Mouse (Mus musculus) embryonic facial prominence, embryonic 12.5 days (tissue): ENCODE data around the gene Zfp462. TPM values are rescaled to one million over a fixed set of nuclear protein-coding genes. Genes with fewer than 3 reads are reported as not detected.

Experiments used
- ATAC-seq: fragments of 200-750 bp; cut with Nextera tagmentation; 2 replicates; pipeline ENCODE4 v1.8.0; 2017; ENCODE audit not compliant: insufficient number of reproducible peaks, insufficient read depth, low FRiP score, low TSS enrichment
- H3K27ac ChIP-seq: fragments of 300-500 bp; sonication (generic); 2 replicates; pipeline ENCODE4 v1.5.1; 2016; ENCODE audit warnings: mild to moderate bottlenecking
- H3K27me3 ChIP-seq: fragments of 300-500 bp; sonication (generic); 2 replicates; pipeline ENCODE4 v1.6.1; 2016; ENCODE audit warnings: mild to moderate bottlenecking, moderate library complexity
- H3K36me3 ChIP-seq: fragments of 300-500 bp; sonication (generic); 2 replicates; pipeline ENCODE4 v1.6.1; 2016; ENCODE audit warnings: mild to moderate bottlenecking
- H3K4me1 ChIP-seq: fragments of 300-500 bp; sonication (generic); 2 replicates; pipeline ENCODE4 v1.6.1; 2016
- H3K4me2 ChIP-seq: fragments of 300-500 bp; sonication (generic); replicated peaks from 2 replicates; pipeline ENCODE4 v1.6.1; 2016; ENCODE audit warnings: mild to moderate bottlenecking, moderate library complexity
- H3K4me3 ChIP-seq: fragments of 300-500 bp; sonication (generic); 2 replicates; pipeline ENCODE4 v1.5.1; 2016; ENCODE audit warnings: mild to moderate bottlenecking
- H3K9ac ChIP-seq: fragments of 300-500 bp; sonication (generic); 2 replicates; pipeline ENCODE4 v1.6.1; 2016; ENCODE audit warnings: mild to moderate bottlenecking, moderate library complexity
- H3K9me3 ChIP-seq: fragments of 300-500 bp; sonication (generic); 2 replicates; pipeline ENCODE4 v1.6.1; 2016; ENCODE audit warnings: mild to moderate bottlenecking, moderate library complexity
- WGBS: fragments of 180-500 bp; shearing (Covaris S2); methylation state at CpG from one replicate; pipeline ENCODE4 v1.1.7; 2016; 5-methylcytosine and 5-hydroxymethylcytosine counted together
- polyA plus RNA-seq: library from polyadenylated mRNA; unstranded; fragments of >200 nt; fragmentation: Nextera tagmentation; extraction: Ambion mirVana; gene quantifications from 2 replicates; pipeline ENCODE4 v1.2.1, GENCODE M21; 2016

Gene Zfp462
- polyA plus RNA-seq, 1 experiment from 2014 or later = 12.2 TPM

DNA sequence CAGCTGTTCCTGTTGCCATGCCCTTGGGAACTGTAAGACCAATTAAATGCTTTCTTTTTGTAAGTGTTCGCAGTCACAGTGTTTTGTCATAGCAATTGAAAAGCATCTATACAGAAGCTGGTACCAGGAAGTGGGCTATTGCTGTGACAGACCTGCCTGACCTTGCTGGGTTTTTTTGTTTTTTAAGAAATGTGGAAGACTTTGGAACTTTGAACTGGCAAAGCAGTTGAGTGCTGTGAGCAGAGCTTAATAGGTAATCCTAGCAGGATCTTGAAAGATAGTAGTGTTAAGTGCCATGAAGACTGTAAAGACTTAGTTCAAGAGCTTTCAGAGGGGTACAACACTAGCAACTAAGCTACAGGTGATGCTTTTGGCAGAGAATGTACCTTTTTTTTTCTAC is 7.7 kb upstream of the Zfp462 start:
- no peak overlapping the region for H3K9ac ChIP-seq
- no peaks in the 10 kb centered on the region for H3K36me3 ChIP-seq
- no peak overlapping the region for H3K4me3 ChIP-seq
- H3K27me3 ChIP-seq = no peaks in the 10 kb centered on the region
- H3K4me2 ChIP-seq = no peak overlapping the region
- H3K9me3 ChIP-seq = no peaks in the 10 kb centered on the region
- no peak for ATAC-seq
- no peaks in the 10 kb centered on the region for H3K4me1 ChIP-seq
- no peak overlapping the region for H3K27ac ChIP-seq
- 78% methylated on average over 1 of the region's 1 CpGs for WGBS

DNA sequence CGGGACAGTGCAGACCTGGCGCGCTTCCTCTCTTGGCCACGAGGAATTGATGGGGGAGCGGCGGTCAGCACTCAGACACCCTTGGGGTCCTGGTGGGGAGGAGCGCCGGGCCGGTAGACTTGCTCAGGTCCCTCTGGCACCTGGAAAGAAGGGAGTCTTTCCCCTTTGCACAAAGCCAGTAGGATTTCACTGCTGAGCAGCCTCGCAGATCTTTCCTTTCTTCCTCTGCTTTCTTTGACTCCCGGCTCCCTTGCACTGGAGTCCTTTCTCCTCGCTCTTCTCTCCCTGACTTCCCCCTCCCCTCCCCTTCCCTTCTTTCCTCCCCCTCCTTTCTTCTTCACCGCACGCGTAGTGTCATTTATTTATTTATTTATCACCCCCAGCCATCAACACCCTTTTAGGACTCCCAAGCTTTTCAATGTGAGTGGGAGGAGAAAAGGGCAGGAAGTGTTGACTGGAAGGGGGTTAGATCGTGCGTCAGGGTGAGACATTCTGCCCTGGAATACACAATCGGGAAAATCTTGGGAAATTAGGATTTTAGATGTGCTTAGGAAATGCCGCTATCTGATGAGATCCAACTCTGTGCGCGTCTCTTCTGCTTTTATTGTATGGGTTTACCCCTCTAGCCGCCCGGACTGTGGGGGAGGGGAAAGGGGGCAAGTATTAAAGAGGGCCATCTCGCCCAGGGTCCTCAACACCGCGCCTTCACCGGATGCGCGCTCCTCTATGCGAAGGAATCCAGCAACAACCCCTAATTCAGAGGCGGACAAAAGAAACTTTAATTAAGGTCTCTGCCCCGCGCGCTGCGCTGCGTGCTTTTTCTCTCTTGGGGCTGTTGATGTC is 976 bp downstream of the Zfp462 start:
- peak overlapping the region; percentile 71 for H3K4me2 ChIP-seq
- no peaks in the 10 kb centered on the region for H3K27me3 ChIP-seq
- H3K9ac ChIP-seq = peak overlapping the region; percentile 95
- H3K27ac ChIP-seq = peak overlapping the region; percentile 98
- WGBS = under 1% methylated on average over 36 of the region's 36 CpGs
- no peaks in the 10 kb centered on the region for H3K9me3 ChIP-seq
- H3K4me3 ChIP-seq = peak overlapping the region; percentile 80
- no peaks in the 10 kb centered on the region for H3K36me3 ChIP-seq
- peaks cover 7% of the 10 kb centered on the region for H3K4me1 ChIP-seq
- ATAC-seq = no peak

DNA sequence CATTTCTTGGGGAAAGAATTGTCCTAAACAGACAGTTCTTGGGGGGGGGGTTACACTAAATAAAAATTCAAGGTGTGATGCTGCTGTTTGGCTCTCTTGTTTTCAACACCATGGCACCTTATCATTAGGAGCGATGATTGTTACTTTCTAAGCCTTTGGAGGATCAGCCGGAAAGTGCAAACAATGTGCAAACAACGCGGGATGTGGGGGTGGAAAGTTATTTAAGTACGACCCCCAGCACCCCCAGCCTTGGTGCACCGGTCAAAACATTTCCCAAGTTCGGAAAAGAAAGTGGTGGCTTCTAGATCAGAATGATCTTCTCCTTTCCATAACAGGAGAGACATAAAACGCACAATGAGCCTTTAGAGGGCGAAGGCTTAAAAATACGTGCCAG is 1.8 kb downstream of the Zfp462 start:
- Histone ChIP-seq H3K36me3 (no peaks in the 10 kb centered on the region), H3K4me3 (peak overlapping the region; percentile 80), H3K9ac (peak overlapping the region; percentile 95), H3K4me1 (peaks cover 13% of the 10 kb centered on the region), H3K9me3 (no peaks in the 10 kb centered on the region), H3K27me3 (no peaks in the 10 kb centered on the region), H3K4me2 (peak overlapping the region; percentile 71), H3K27ac (peak overlapping the region; percentile 98)
- WGBS = 0% methylated on average over 10 of the region's 10 CpGs
- ATAC-seq = no peak

DNA sequence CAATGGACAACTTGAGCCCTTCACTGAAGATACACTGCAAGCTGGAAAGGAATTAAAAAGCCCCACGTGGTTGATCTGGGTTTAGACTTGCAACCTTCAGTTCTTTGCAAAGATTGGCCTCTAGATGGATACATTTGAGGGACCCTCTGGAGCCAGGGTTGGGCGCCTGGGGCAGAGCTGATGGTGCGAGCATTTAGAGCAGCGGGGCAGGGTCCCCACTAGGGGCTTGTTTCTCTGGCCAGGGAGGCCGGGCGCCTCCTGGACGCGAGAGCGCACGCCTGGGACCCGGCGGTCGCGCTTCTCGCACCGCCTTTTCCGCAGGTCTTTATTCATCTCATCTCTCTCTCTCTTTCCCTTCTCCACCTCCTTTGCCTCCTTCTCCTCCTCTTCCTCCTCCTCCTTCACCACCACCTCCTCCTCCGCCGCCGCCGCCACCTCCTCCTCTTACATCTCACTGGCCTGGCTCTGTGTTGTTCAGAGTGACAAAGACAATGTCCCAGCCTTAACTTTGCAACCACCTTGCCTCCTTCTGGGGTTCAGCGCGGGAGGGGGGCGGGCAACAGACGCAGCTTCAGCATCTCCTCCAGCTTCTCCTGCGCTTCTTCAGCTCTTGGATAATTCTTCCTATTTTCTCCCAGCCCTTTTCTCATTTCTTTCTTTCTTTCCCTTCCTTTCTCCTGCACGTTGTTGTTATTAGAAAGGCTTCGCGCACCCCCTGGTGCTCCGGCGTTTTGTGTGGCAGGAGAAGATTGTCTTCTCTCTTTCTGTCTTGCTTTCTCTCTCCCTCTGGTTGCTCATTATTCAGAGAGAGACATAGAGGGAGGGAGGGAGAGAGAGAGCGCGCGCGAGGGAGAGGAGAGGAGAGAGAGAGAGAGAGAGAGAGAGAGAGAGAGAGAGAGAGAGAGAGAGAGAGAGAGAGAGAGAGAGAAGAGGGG is 2.5 kb downstream of the Zfp462 start:
- Histone ChIP-seq H3K36me3 (no peaks in the 10 kb centered on the region), H3K4me2 (peak overlapping the region; percentile 71), H3K9me3 (no peaks in the 10 kb centered on the region), H3K4me1 (peaks cover 13% of the 10 kb centered on the region), H3K9ac (peak overlapping the region; percentile 95), H3K4me3 (peak overlapping the region; percentile 80), H3K27ac (peak overlapping the region; percentile 98), H3K27me3 (no peaks in the 10 kb centered on the region)
- under 1% methylated on average over 31 of the region's 35 CpGs for WGBS
- ATAC-seq = peak; percentile 47; the same call in 1 of the 2 replicates

DNA sequence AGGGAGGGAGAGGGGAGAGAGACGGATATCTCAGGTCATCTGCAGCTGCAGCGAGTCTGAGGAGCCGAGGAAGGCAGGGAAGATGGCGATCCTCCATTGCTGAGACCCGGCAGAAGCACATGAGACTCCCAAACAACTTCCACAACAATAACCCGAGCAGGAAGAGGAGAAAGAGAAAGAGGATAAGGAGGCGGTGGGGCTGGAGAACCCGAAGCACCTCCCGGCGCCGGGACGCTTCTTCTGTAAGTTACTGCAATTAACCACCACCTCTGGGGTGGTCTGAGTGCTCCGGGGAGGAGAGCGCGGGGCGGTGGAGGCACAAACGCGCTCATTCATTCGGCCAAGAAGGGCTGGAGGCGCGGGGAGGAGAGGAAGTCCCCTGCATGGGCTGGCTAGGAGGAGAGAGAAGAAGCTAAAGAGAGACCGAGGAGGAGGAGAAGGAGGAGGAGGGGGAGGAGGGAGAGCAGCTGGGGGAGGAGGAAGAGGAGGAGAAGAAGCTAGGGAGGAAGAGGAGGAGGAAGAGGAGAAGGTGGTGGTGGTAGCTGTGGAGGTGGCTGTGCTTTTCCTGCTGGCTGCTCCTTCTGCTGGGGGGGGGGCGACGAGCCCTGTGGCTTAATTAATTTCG is 3.3 kb downstream of the Zfp462 start:
- Histone ChIP-seq H3K4me1 (peaks cover 21% of the 10 kb centered on the region), H3K27ac (peak overlapping the region; percentile 98), H3K9me3 (no peaks in the 10 kb centered on the region), H3K9ac (peak overlapping the region; percentile 95), H3K27me3 (no peaks in the 10 kb centered on the region), H3K36me3 (no peaks in the 10 kb centered on the region), H3K4me2 (peak overlapping the region; percentile 71), H3K4me3 (peak overlapping the region; percentile 80)
- WGBS = under 1% methylated on average over 24 of the region's 25 CpGs
- peak; percentile 43; the same call in 1 of the 2 replicates for ATAC-seq

DNA sequence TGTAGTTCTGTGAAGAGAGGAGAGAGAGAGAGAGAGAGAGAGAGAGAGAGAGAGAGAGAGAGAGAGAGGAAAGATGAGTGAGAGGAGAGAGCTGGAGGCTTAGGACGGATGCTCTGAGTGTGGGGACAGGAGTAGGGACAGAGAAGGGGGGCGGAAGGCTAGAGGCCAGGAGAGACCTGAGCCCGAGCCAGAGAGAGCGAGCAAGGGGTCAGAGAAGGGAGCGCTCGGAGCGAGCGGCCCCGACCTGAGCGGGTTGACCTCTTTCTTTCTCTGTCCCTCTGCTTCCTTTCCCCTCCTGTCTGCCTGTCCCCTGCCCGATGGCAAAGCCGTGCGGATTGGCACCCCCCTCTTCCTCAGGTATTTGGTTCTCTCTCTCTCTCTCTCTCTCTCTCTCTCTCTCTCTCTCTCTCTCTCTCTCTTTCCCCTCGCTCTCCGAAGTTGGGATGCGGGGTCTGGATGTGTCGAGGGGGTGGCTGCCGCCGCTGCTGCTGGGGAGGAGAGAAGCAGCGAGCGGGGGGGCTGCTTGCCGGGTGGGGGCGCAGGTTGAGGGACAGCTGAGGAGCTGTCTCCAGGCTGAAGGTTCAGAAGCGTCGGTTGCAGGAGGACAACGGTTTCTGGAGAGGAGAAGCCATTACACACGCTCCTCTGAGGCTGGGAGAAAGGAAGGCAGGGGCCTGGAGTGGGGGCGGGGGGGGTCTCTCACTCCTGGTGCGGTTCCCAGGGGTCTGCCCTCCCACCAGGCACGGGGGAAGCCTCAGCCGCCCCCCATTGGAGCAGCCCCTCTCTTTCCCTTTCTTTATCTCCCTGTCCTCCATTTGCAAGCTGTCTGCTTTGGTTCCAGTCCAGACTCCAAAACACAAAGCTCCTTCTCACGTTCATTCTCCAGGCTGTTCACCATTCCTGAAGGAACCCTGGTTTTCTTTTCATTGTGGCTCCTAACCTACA is 4.0 kb downstream of the Zfp462 start:
- Histone ChIP-seq H3K4me2 (peak overlapping the region; percentile 71), H3K27ac (peak overlapping the region; percentile 98), H3K27me3 (no peaks in the 10 kb centered on the region), H3K9me3 (no peaks in the 10 kb centered on the region), H3K4me1 (peaks cover 22% of the 10 kb centered on the region), H3K9ac (peak overlapping the region; percentile 95), H3K36me3 (no peaks in the 10 kb centered on the region), H3K4me3 (peak overlapping the region; percentile 80)
- ATAC-seq = peak; percentile 12
- 0% methylated on average over 24 of the region's 32 CpGs for WGBS

DNA sequence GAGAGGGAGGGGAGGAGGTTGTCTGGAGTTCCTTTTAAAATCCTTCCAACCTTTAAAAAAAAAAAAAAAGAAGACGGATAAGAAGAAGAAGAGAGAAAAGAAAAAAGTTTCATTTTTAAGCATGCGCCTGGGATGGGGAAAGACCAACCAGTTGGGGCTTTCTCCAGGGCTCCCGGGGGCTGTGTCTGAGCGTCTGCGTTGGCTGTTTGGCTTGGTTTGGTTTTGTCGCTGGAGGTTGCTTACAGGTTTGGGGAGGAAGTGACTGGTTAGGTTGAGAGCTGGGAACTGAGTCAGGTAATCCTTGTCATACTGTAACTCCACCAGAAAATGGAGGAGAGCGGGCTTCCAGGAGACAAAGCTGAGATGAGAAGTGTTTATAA is 4.7 kb downstream of the Zfp462 start:
- 15% methylated on average over 7 of the region's 7 CpGs for WGBS
- Histone ChIP-seq H3K4me1 (peaks cover 22% of the 10 kb centered on the region), H3K9ac (peak overlapping the region; percentile 95), H3K4me2 (peak overlapping the region; percentile 71), H3K9me3 (no peaks in the 10 kb centered on the region), H3K27me3 (no peaks in the 10 kb centered on the region), H3K36me3 (no peaks in the 10 kb centered on the region), H3K27ac (peak overlapping the region; percentile 98), H3K4me3 (peak overlapping the region; percentile 80)
- no peak for ATAC-seq

DNA sequence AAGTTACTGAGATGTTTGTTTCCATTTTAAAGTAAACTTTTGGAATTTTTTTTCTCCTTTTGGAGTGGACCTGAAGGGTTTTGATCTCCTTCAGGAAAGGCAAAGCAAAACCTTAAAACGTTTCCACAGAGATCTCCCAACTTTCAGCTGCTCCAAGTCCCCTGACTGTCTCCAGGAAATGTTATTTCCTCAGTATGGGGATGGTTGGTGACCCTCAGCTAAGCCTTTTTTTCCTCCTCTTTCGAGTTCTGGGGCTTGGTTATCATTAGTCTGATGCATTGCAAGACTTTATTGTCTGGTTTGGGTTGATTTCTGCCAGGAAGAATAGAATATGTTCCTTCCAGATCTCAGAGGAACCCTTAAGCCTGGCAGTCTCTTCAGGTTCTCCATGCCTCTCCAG is 5.3 kb downstream of the Zfp462 start:
- Histone ChIP-seq H3K4me3 (peak overlapping the region; percentile 80), H3K4me2 (peak overlapping the region; percentile 71), H3K9me3 (no peaks in the 10 kb centered on the region), H3K4me1 (peaks cover 22% of the 10 kb centered on the region), H3K27me3 (no peaks in the 10 kb centered on the region), H3K27ac (peak overlapping the region; percentile 98), H3K36me3 (no peaks in the 10 kb centered on the region), H3K9ac (peak overlapping the region; percentile 95)
- WGBS = 29% methylated on average over 2 of the region's 2 CpGs
- no peak for ATAC-seq

DNA sequence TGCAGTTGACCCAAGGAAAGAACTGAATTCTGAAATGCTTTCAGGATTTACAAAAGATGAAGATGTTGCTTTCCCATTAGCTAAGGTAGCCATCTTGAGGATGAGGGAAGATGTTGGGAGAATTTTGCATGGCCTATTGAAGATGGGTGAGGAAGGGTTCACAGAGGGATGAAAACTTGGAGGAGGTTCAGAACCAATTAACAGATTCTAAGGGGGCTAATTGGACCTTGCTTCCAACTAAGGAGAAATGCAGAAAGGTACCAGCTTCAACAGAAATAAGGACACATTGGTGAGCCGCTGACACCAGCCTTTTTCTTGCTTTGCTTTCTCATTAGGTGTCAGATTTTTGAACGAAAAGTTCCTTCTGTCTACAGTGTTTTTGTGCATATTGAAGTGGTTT is 6.0 kb downstream of the Zfp462 start:
- no peak overlapping the region for H3K27ac ChIP-seq
- H3K9me3 ChIP-seq = no peaks in the 10 kb centered on the region
- H3K9ac ChIP-seq = no peak overlapping the region
- WGBS = 74% methylated on average over 2 of the region's 2 CpGs
- no peaks in the 10 kb centered on the region for H3K27me3 ChIP-seq
- peak overlapping the region; percentile 71 for H3K4me2 ChIP-seq
- H3K4me1 ChIP-seq = peaks cover 26% of the 10 kb centered on the region
- no peak for ATAC-seq
- no peaks in the 10 kb centered on the region for H3K36me3 ChIP-seq
- H3K4me3 ChIP-seq = peak overlapping the region; percentile 80

DNA sequence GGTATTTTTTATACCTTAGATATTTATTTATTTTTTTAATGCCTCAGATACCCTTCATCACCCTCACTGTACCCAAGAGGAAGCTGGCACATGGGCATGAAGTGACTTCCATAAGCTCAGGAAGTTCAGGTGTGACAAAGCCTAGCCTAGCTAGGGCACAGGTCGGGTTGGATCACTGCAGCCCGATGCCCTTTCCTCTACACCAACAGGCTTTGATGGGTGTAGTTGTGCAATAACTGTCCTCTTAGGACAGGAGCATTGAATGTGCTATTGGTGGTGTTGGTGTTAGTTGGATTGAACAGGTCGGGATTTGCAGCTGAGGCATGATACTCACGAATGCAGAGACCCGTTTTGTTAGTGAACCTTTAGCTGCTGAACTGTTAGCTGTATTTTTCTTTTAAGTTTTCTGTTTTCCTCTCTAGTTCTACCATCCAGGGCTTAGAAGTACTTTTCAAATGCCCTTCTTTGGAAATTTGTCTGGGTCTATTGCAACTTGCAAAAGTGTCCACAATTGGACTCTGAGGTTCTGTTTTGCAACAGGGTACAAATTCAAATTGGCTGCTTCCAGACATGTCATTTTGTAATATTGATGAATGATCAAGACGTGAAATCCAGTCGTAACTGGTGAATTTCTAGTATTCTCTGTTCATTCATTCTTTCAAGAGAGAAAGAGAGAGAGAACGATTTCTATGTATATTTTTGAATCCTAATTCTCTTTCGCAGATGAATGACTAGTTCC is 9.0 kb downstream of the Zfp462 start:
- 85% methylated on average over 9 of the region's 9 CpGs for WGBS
- H3K27ac ChIP-seq = no peak overlapping the region

More for the DNA sequence above, 9.0 kb downstream of the Zfp462 start:
- no peak for ATAC-seq
- peaks cover 26% of the 10 kb centered on the region for H3K4me1 ChIP-seq
- no peak overlapping the region for H3K9ac ChIP-seq
- H3K27me3 ChIP-seq = no peaks in the 10 kb centered on the region
- H3K9me3 ChIP-seq = no peaks in the 10 kb centered on the region
- no peak overlapping the region for H3K4me3 ChIP-seq
- H3K36me3 ChIP-seq = peaks cover 8% of the 10 kb centered on the region; the same call in 1 of the 2 replicates
- H3K4me2 ChIP-seq = no peak overlapping the region
